Mouse (Mus musculus) gastrocnemius, postnatal 36 days (tissue): ENCODE results near the gene Atxn7. TPM values are rescaled to one million over a fixed set of nuclear protein-coding genes. Genes with fewer than 3 reads are reported as not detected.

Experiments used
- DNase-seq, 2 experiments: peaks; one replicate each; pipeline ENCODE4 v3.0.0; 2022
- intact Hi-C: fragments of 180-260 bp; cut with DNase I; formaldehyde crosslinking; loops from one replicate; pipeline ENCODE4 v1.15.1; 2025
- total RNA-seq, 2 experiments: library from RNA; stranded (reverse); gene quantifications; 2 replicates each; pipeline ENCODE4 v1.2.3; 2021

Atxn7 gene
- total RNA-seq, 2 experiments from 2014 or later, result 13.3 to 16.0 TPM

DNA sequence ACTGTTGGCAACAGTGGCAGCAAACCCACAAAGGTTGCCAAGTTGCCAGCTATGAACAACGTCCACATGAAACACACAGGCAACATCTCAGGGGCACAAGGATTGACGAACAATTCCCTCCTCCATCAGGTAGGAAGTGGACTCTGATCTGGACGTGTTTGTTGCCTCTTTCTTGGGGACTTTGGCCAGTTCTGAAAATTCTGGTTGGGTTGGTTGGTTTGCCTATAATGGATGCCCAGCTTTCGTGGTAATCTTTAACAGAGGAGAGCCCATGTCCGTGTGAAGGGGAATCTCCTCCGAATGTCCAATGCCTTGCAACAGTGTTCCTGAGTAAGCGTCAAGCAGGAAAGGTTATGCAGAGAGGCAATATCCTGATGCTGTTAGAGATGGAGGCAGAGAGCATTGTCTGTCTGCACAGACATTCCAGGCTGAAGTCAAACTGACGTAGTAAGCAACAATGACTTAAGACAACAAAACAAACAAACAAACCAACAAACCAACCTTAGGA is 139.6 kb downstream of the Atxn7 start:
- no peak for DNase-seq
- intact Hi-C loops, result no loop called here

DNA sequence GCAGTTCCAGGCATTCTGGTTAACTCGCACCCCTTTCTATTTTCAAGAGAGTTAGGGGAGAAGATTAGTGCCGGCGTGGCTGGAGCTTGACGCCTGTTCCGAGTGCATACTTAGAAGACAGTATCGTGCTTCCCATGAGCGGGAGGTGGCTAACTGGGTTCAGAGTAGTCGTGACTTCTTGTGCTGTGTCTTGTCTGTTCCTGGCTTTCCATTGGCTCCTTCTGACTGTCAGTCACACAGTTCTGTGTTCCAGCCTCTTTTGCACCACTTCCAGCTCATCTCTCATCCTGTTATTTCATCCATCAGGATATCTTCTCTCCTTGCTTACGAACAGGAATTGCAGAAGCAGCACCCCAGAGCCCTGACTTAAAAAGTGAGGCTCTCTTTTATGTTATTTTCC is 140.1 kb downstream of the Atxn7 start:
- no peak for DNase-seq
- intact Hi-C loops, result no loop called here

- intact Hi-C loops, result no loop called here
- DNase-seq, result no peak
These were observed 143.1 kb downstream of the Atxn7 start for GRCm38 (mm10) chr14:14104213-14104929.

- intact Hi-C loops, result no loop called here
- DNase-seq, result no peak
These were observed 143.7 kb downstream of the Atxn7 start for GRCm38 (mm10) chr14:14104930-14105318.

DNA sequence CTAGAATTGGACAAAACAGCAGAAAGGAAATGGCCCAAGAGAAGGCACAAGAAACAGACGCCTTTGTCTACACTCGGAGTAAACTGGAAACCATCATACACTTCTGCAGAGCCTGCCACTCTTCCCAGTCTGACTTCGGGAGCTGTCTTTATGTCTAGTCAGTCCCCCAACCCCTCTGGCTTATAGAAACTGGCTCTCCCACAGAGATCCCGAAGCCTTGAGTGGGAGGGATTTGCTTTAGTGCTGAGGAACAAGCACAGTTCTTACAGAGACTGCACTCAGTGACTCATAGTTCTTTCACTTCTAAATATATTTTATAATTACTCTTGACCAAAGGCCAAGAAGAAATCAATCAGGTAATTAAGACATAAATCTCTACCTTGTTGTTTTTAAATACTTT is 149.5 kb downstream of the Atxn7 start:
- intact Hi-C loops, result no loop called here
- no peak for DNase-seq

GRCm38 (mm10) chr14:14120230-14121096 is 159.2 kb downstream of the Atxn7 start, which contains the start of gene Psmd6:
Gene Psmd6, minus strand, starts transcription at chr14:14120984.
- intact Hi-C loops, result no loop called here
- peak; percentile 82 to 91 for DNase-seq

Other genes starting within 250 kb of the Atxn7 start
- not detected for gene Gm281, start 47.0 kb upstream of the Atxn7 start, total RNA-seq
- gene Thoc7, start 412 bp downstream of the Atxn7 start, total RNA-seq, result 100 to 1,000 TPM; 110 to 140 TPM
- 100 to 1,000 TPM; 136 to 144 TPM for gene Psmd6, start 159.5 kb downstream of the Atxn7 start, total RNA-seq
- gene Olfr720, start 225.4 kb downstream of the Atxn7 start, total RNA-seq, result not detected